Mouse (Mus musculus) stomach, embryonic 16.5 days (tissue): ENCODE data around the gene Per1. TPM values are rescaled to one million over a fixed set of nuclear protein-coding genes. Genes with fewer than 3 reads are reported as not detected.

ENCODE experiments used
- ATAC-seq: fragments of 200-750 bp; cut with Nextera tagmentation; 2 replicates; pipeline ENCODE4 v1.8.0; 2017; ENCODE audit warnings: moderate number of reproducible peaks, moderate TSS enrichment; ENCODE audit not compliant: insufficient read depth, low FRiP score
- H3K27ac ChIP-seq: fragments of 300-500 bp; sonication (generic); 2 replicates; pipeline ENCODE4 v1.5.1; 2014; ENCODE audit warnings: low read length
- H3K27me3 ChIP-seq: fragments of 300-500 bp; sonication (generic); 2 replicates; pipeline ENCODE4 v1.6.1; 2014; ENCODE audit warnings: low read length, control low read depth, mixed read lengths; ENCODE audit not compliant: control insufficient read depth, insufficient read depth
- H3K36me3 ChIP-seq: fragments of 300-500 bp; sonication (generic); 2 replicates; pipeline ENCODE4 v1.6.1; 2014; ENCODE audit warnings: low read length; ENCODE audit not compliant: control insufficient read depth, insufficient read depth
- H3K4me1 ChIP-seq: fragments of 300-500 bp; sonication (generic); 2 replicates; pipeline ENCODE4 v1.6.1; 2014; ENCODE audit warnings: low read length, control low read depth, mixed read lengths; ENCODE audit not compliant: control insufficient read depth, insufficient read depth
- H3K4me2 ChIP-seq: fragments of 300-500 bp; sonication (generic); 2 replicates; pipeline ENCODE4 v1.6.1; 2014; ENCODE audit warnings: low read depth, low read length, mixed read lengths
- H3K4me3 ChIP-seq: fragments of 300-500 bp; sonication (generic); replicated peaks from 2 replicates; pipeline ENCODE4 v1.5.1; 2014; ENCODE audit warnings: mild to moderate bottlenecking, low read length
- H3K9ac ChIP-seq: fragments of 300-500 bp; sonication (generic); 2 replicates; pipeline ENCODE4 v1.6.1; 2014; ENCODE audit warnings: low read length
- H3K9me3 ChIP-seq: fragments of 300-500 bp; sonication (generic); replicated peaks from 2 replicates; pipeline ENCODE4 v1.6.1; 2016; ENCODE audit warnings: low read length, control low read depth; ENCODE audit not compliant: control insufficient read depth
- WGBS: fragments of 180-500 bp; shearing (Covaris S2); extraction: QIAGEN DNeasy Blood & Tissue Kit; methylation state at CpG from one replicate; pipeline ENCODE4 v1.1.7; 2014; 5-methylcytosine and 5-hydroxymethylcytosine counted together
- polyA plus RNA-seq: library from polyadenylated mRNA; unstranded; fragments of >200 nt; fragmentation: Nextera tagmentation; extraction: Ambion mirVana; gene quantifications from 2 replicates; pipeline ENCODE4 v1.2.1, GENCODE M21; 2015

Gene Per1
- polyA plus RNA-seq, 1 experiment from 2014 or later = 21.8 TPM

GRCm38 (mm10) chr11:69076572-69076971, 18.4 kb upstream of the Per1 start:
- Histone ChIP-seq H3K4me2 (no peak overlapping the region), H3K27me3 (no peaks in the 10 kb centered on the region), H3K27ac (no peak overlapping the region), H3K9me3 (no peaks in the 10 kb centered on the region), H3K4me3 (no peak overlapping the region), H3K4me1 (peaks cover 16% of the 10 kb centered on the region), H3K9ac (no peak overlapping the region), H3K36me3 (no peaks in the 10 kb centered on the region)
- 62% methylated on average over 5 of the region's 5 CpGs for WGBS
- ATAC-seq = no peak

DNA sequence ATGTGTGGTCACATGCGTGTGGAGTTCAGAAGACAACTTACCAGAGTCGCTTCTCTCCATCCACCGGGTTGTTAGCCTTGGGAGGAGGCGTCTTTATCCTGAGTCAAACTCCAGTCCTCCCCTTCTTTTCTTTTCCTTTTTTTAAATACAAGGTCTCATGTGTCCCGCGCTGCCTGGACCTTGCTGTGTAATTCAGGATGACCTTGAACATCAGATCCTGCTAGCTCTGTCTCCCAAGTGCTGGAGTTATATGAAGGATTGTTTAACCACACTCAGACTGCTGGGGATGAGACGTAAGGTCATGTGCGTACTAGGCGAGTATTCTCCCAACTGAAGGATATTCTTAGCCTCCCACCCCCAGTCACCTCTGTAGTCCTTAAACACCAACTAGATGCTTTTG, 17.7 kb upstream of the Per1 start:
- Histone ChIP-seq H3K36me3 (no peaks in the 10 kb centered on the region), H3K27ac (no peak overlapping the region), H3K4me2 (no peak overlapping the region), H3K9me3 (no peaks in the 10 kb centered on the region), H3K4me3 (no peak overlapping the region), H3K4me1 (peaks cover 12% of the 10 kb centered on the region), H3K27me3 (no peaks in the 10 kb centered on the region), H3K9ac (no peak overlapping the region; the same call in 1 of the 2 replicates)
- 82% methylated on average over 9 of the region's 9 CpGs for WGBS
- no peak for ATAC-seq

DNA sequence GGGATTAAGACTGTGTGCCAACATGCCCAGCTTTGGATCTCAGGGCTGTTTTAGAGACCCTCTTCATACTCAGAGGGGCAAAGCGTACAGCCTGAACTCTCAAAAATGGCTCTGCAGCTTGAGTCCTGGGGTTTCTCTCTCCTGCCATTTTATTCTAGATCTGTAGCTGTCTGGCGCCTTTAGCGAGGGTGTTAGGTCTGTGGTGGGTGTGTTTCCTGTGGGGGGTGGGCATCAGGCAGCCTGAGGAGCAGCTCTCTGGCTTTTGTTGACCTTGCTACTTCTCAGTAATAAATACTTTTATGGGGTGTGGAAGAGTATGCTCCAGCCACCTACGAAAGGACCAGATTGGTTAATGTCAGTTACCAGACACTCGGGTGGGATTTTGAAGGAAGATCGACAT, 17.0 kb upstream of the Per1 start:
- 71% methylated on average over 6 of the region's 6 CpGs for WGBS
- Histone ChIP-seq H3K9me3 (no peaks in the 10 kb centered on the region), H3K4me1 (peaks cover 8% of the 10 kb centered on the region; the same call in 1 of the 2 replicates), H3K9ac (no peak overlapping the region), H3K4me2 (no peak overlapping the region), H3K36me3 (no peaks in the 10 kb centered on the region), H3K27me3 (no peaks in the 10 kb centered on the region), H3K27ac (no peak overlapping the region), H3K4me3 (no peak overlapping the region)
- no peak for ATAC-seq

DNA sequence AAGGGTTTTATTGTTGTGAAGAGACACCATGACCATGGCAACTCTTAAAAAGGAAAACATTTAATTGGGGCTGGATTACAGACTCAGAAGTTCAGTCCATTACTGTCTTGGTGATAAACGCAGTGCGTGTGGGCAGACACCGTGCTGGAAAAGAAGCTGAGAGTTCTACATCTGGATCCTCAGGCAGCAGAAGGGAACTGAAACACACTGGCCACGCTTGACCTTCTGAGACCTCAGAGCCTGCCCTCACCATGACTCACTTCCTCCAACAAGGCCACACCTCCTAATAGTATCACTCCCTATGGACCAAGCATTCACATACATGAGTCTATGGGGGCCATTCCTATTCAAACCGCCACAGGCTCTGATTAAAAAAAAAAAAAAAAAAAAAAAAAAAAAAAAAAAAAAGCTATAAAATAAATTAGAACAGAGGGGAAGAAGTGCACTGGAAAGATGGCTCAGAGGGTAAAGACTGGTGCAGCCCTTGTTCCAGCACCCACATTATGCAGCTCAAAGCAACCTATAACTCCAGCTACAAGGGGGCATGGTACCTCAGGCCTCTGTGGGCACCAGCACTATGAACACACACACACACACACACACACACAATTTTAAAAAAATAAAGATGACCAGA, 16.1 kb upstream of the Per1 start:
- Histone ChIP-seq H3K36me3 (no peaks in the 10 kb centered on the region), H3K9me3 (no peaks in the 10 kb centered on the region), H3K27ac (no peak overlapping the region), H3K9ac (no peak overlapping the region), H3K4me3 (no peak overlapping the region), H3K4me2 (no peak overlapping the region), H3K27me3 (no peaks in the 10 kb centered on the region), H3K4me1 (peaks cover 7% of the 10 kb centered on the region; the same call in 1 of the 2 replicates)
- WGBS = 67% methylated on average over 5 of the region's 5 CpGs
- ATAC-seq = no peak

- Histone ChIP-seq H3K27ac (no peak overlapping the region), H3K4me1 (no peaks in the 10 kb centered on the region), H3K4me3 (no peak overlapping the region), H3K27me3 (no peaks in the 10 kb centered on the region), H3K4me2 (no peak overlapping the region), H3K9me3 (no peaks in the 10 kb centered on the region), H3K36me3 (no peaks in the 10 kb centered on the region), H3K9ac (no peak overlapping the region)
- 77% methylated on average over 15 of the region's 15 CpGs for WGBS
- no peak for ATAC-seq
Measured at GRCm38 (mm10) chr11:69080102-69080854, 14.7 kb upstream of the Per1 start.

DNA sequence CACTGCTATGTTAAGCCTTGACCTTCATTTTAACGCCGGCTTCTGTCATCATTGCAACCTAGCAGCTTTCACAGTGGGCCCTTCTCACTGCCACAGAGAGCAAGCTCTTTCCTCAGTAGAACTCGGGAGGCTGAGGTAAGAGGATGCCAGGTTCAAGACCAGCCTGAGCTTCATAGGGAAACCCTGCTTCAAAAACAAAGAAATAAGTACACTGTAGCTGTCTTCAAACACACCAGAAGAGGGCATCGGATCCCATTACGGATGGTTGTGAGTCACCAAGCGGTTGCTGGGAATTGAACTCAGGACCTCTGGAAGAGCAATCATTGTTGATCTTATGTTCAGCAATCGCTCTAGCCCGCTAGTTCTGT, 14.2 kb upstream of the Per1 start:
- H3K4me2 ChIP-seq = no peak overlapping the region
- H3K9ac ChIP-seq = no peak overlapping the region
- WGBS = 84% methylated on average over 8 of the region's 8 CpGs
- no peaks in the 10 kb centered on the region for H3K9me3 ChIP-seq
- H3K4me3 ChIP-seq = no peak overlapping the region
- no peak for ATAC-seq
- no peak overlapping the region for H3K27ac ChIP-seq
- H3K4me1 ChIP-seq = no peaks in the 10 kb centered on the region
- no peaks in the 10 kb centered on the region for H3K36me3 ChIP-seq
- H3K27me3 ChIP-seq = no peaks in the 10 kb centered on the region

- Histone ChIP-seq H3K27ac (no peak overlapping the region), H3K9ac (no peak overlapping the region), H3K36me3 (no peaks in the 10 kb centered on the region), H3K4me3 (no peak overlapping the region), H3K27me3 (no peaks in the 10 kb centered on the region), H3K9me3 (no peaks in the 10 kb centered on the region), H3K4me2 (no peak overlapping the region), H3K4me1 (peaks cover 3% of the 10 kb centered on the region; the same call in 1 of the 2 replicates)
- 74% methylated on average over 7 of the region's 7 CpGs for WGBS
- no peak for ATAC-seq
Measured at GRCm38 (mm10) chr11:69081613-69082012, 13.4 kb upstream of the Per1 start.

- Histone ChIP-seq H3K4me3 (no peak overlapping the region), H3K27ac (no peak overlapping the region), H3K9me3 (no peaks in the 10 kb centered on the region), H3K9ac (no peak overlapping the region), H3K4me2 (no peak overlapping the region), H3K36me3 (no peaks in the 10 kb centered on the region), H3K27me3 (no peaks in the 10 kb centered on the region), H3K4me1 (peaks cover 27% of the 10 kb centered on the region)
- no peak for ATAC-seq
- WGBS = 65% methylated on average over 6 of the region's 6 CpGs
Measured at GRCm38 (mm10) chr11:69085608-69086007, 9.4 kb upstream of the Per1 start.

- Histone ChIP-seq H3K9me3 (no peaks in the 10 kb centered on the region), H3K27ac (peak overlapping the region; percentile 95), H3K4me2 (no peak overlapping the region), H3K27me3 (no peaks in the 10 kb centered on the region), H3K36me3 (no peaks in the 10 kb centered on the region), H3K4me3 (no peak overlapping the region), H3K4me1 (peaks cover 27% of the 10 kb centered on the region), H3K9ac (no peak overlapping the region)
- no peak for ATAC-seq
- WGBS = 52% methylated on average over 6 of the region's 6 CpGs
Measured at GRCm38 (mm10) chr11:69086390-69086789, 8.6 kb upstream of the Per1 start.
